Comparison of ENCODE assay signal across 8 mouse cellular contexts in the genomic region with DNA sequence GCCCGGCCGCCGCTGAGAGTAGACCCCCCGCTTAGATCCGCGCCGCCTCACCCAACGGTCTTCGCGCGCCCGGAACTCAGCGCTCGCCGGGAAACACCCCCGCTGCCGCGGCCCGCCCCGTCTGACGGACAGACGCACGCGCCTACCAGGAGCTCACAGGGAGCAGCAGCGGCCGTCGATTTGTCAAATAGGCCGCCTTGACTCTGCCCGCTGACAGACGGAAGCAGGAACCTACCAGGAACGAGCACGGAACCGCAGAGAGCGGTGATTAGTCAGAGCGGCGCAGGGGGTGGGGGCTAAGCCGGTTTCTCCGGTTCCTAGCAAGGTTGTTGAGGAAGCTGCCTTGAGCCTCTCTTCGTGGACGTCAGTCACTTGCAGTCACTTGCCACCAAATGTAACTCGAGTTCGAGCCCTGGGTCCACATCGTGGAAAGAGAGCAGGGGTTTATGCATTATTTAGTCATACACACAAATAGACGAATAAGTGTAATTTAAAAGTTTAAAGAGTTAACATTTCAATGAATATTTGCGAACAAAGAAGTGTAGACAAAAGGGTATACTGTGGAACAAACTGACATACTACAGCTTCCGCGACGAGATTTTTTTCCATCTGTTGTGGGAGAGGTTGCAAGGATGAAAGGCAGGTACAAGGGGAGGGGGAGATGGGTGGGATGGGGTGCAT. TPM values are rescaled to one million over a fixed set of nuclear protein-coding genes. Genes with fewer than 3 reads are reported as not detected.
DNase-seq lines count a peak whose midpoint lies in the region; ATAC-seq lines count a peak whose summit lies in the region.

A gene (minus strand): TSS at position 130 of the 681 bp plus-strand sequence.

- WGBS in hindbrain, embryonic 14.5 days = 3% methylated on average over 48 of the region's 48 CpGs

- H3K4me2 ChIP-seq in hindbrain, embryonic 14.5 days (replicated peaks) = peak within 1 kb of the TSS; percentile 76

- no peaks in the 10 kb centered on the region for H3K36me3 ChIP-seq in hindbrain, embryonic 14.5 days (replicated peaks; ENCODE audit: control insufficient read depth, insufficient read depth)

- H3K9ac ChIP-seq in hindbrain, embryonic 14.5 days = peak within 1 kb of the TSS; percentile 68

- no peaks in the 10 kb centered on the region for H3K9me3 ChIP-seq in hindbrain, embryonic 14.5 days (ENCODE audit: control insufficient read depth, low read length)

- no peak within 1 kb of the TSS for H3K27ac ChIP-seq in hindbrain, embryonic 14.5 days

- ATAC-seq in hindbrain, embryonic 14.5 days (ENCODE audit: low FRiP score) = peak; percentile 100

- peak; percentile 99 for DNase-seq in R1 (ENCODE audit: low read depth, low spot score)
- DNase-seq in cerebellum, postnatal 25 days = peak; percentile 98 to 99
- peak; percentile 98 to 99 for DNase-seq in frontal cortex, postnatal 25 days (ENCODE audit: low spot score in 2 of 2)
- peak; percentile 97 for DNase-seq in hindbrain, embryonic 14.5 days (ENCODE audit: low spot score)
- DNase-seq in layer of hippocampus, postnatal 36 days = peak; percentile 98
- DNase-seq in lung, postnatal 36 days = peak; percentile 100
- DNase-seq in retina, postnatal 1 day = peak; percentile 100
- DNase-seq in urinary bladder, adult 18-20 months (ENCODE audit: low spot score in 2 of 2) = peak; percentile 98 to 99

- H3K4me3 ChIP-seq in hindbrain, embryonic 14.5 days (replicated peaks; ENCODE audit: low read length) = peak within 1 kb of the TSS; percentile 65

- H3K4me1 ChIP-seq in hindbrain, embryonic 14.5 days (replicated peaks; ENCODE audit: control insufficient read depth, insufficient read depth, low read length) = 0 out of 2 replicates have a peak, but pooled peaks cover 6% of the 10 kb centered on the region

- H3K27me3 ChIP-seq in hindbrain, embryonic 14.5 days (ENCODE audit: control insufficient read depth, insufficient read depth, low read length) = no peaks in the 10 kb centered on the region

RNA-seq across cellular contexts. Expression of the gene that starts here (rescaled TPM):
- polyA plus RNA-seq in hindbrain, embryonic 14.5 days (2014; fragmentation: Nextera tagmentation; extraction: Ambion mirVana) = 15.6 and 16.3 TPM in 2 replicates
- total RNA-seq in layer of hippocampus, postnatal 36 days (2021) = 10 to 100 TPM; 11.9 to 12.6 TPM
